50 mouse cellular contexts compared by ENCODE assay signal in genomic region chr4:101009092-101009491, GRCm38 (mm10). TPM values are rescaled to one million over a fixed set of nuclear protein-coding genes. Genes with fewer than 3 reads are reported as not detected.
"Had no signal": no experiment of that assay in that cellular context is flagged by ENCODE, and none has a peak within 500 bp of the region (broad histone marks: within the 10 kb centered on the region; RNA-seq: fewer than 3 reads in every experiment).

No protein-coding gene starts in this region.

- H3K9ac ChIP-seq: heart, embryonic 12.5 days; heart, embryonic 13.5 days; heart, embryonic 15.5 days; hindbrain, embryonic 12.5 days; hindbrain, embryonic 13.5 days; hindbrain, embryonic 14.5 days; hindbrain, embryonic 15.5 days; intestine, embryonic 15.5 days; kidney, embryonic 15.5 days had no signal

- ATAC-seq: hindbrain, embryonic 16.5 days; inflammation-experienced regulatory T-cells, adult 6 months; intestine, embryonic 15.5 days; intestine, embryonic 16.5 days; intestine, postnatal 0 days had no signal

- H3K36me3 ChIP-seq: heart, embryonic 12.5 days; heart, embryonic 13.5 days; heart, embryonic 15.5 days; hindbrain, embryonic 15.5 days; intestine, embryonic 15.5 days had no signal

- H3K27me3 ChIP-seq: heart, embryonic 12.5 days; heart, embryonic 13.5 days; heart, embryonic 15.5 days; hindbrain, embryonic 12.5 days; hindbrain, embryonic 13.5 days; hindbrain, embryonic 15.5 days; intestine, embryonic 15.5 days; kidney, embryonic 15.5 days had no signal

- H3K4me2 ChIP-seq: heart, embryonic 11.5 days; heart, embryonic 12.5 days; heart, embryonic 13.5 days; heart, embryonic 15.5 days; hindbrain, embryonic 12.5 days; hindbrain, embryonic 13.5 days; hindbrain, embryonic 14.5 days; hindbrain, embryonic 15.5 days; intestine, embryonic 15.5 days; kidney, embryonic 15.5 days had no signal

- H3K4me1 ChIP-seq: heart, embryonic 12.5 days; heart, embryonic 13.5 days; heart, embryonic 15.5 days; hindbrain, embryonic 10.5 days; hindbrain, embryonic 12.5 days; hindbrain, embryonic 13.5 days; hindbrain, embryonic 15.5 days; intestine, embryonic 15.5 days; kidney, embryonic 15.5 days had no signal

- H3K9me3 ChIP-seq: heart, embryonic 12.5 days; heart, embryonic 13.5 days; heart, embryonic 15.5 days; hindbrain, embryonic 10.5 days; hindbrain, embryonic 12.5 days; hindbrain, embryonic 13.5 days; hindbrain, embryonic 15.5 days; intestine, embryonic 15.5 days; kidney, embryonic 15.5 days had no signal

- H3K4me3 ChIP-seq: heart, embryonic 12.5 days; heart, embryonic 13.5 days; heart, embryonic 15.5 days; hindbrain, embryonic 10.5 days; hindbrain, embryonic 12.5 days; hindbrain, embryonic 13.5 days; hindbrain, embryonic 15.5 days; intestine, embryonic 15.5 days; kidney, embryonic 15.5 days; layer of hippocampus, adult 2 months had no signal

- H3K27ac ChIP-seq: heart, embryonic 13.5 days; heart, embryonic 15.5 days; hindbrain, embryonic 10.5 days; hindbrain, embryonic 12.5 days; hindbrain, embryonic 13.5 days; hindbrain, embryonic 14.5 days; hindbrain, embryonic 15.5 days; hindbrain, postnatal 0 days; intestine, embryonic 15.5 days; kidney, embryonic 15.5 days; kidney, postnatal 0 days; layer of hippocampus, adult 2 months had no signal

- DNase-seq: heart, postnatal 14 days; heart, postnatal 36 days; heart, postnatal 4 days; kidney, adult 11 months; kidney, adult 18-20 months; kidney, adult 2 months; kidney, adult 8-10 months; kidney, adult 9 months; kidney, postnatal 10 days; kidney, postnatal 14 days; kidney, postnatal 25 days; kidney, postnatal 36 days; kidney, postnatal 4 days; layer of hippocampus, adult 9-11 months; layer of hippocampus, postnatal 36 days had no signal

RNA-seq across cellular contexts. Expression of gene Gm10577, which starts 11.4 kb away (rescaled TPM):
- total RNA-seq: heart, adult 8-10 months; heart, postnatal 14 days; heart, postnatal 25 days; heart, postnatal 36 days; heart, postnatal 4 days; hematopoietic stem cell, adult 5-6 weeks; hindbrain, postnatal 0 days; layer of hippocampus, adult 18-20 months; layer of hippocampus, adult 2 months; layer of hippocampus, adult 8-10 months; layer of hippocampus, postnatal 10 days; layer of hippocampus, postnatal 14 days; layer of hippocampus, postnatal 25 days; layer of hippocampus, postnatal 36 days; left cerebral cortex, adult 18-20 months had no signal
- polyA plus RNA-seq: heart, embryonic 11.5 days; heart, embryonic 12.5 days; heart, embryonic 13.5 days; heart, embryonic 14.5 days; heart, embryonic 15.5 days; heart, embryonic 16.5 days; heart, postnatal 0 days; hindbrain, embryonic 10.5 days; hindbrain, embryonic 11.5 days; hindbrain, embryonic 12.5 days; hindbrain, embryonic 13.5 days; hindbrain, embryonic 14.5 days; hindbrain, embryonic 15.5 days; hindbrain, embryonic 16.5 days; hindbrain, postnatal 0 days; inflammation-experienced regulatory T-cells, adult 6 months; intestine, embryonic 14.5 days; intestine, embryonic 15.5 days; intestine, embryonic 16.5 days; intestine, postnatal 0 days; kidney, adult 2 months; kidney, embryonic 14.5 days; kidney, embryonic 15.5 days; kidney, embryonic 16.5 days; kidney, postnatal 0 days; large intestine, adult 2 months had no signal
